Mouse (Mus musculus) heart, embryonic 16.5 days (tissue): ENCODE data around the gene Ccdc47. TPM values are rescaled to one million over a fixed set of nuclear protein-coding genes. Genes with fewer than 3 reads are reported as not detected.
A peak's percentile ranks its signal among the peaks of the same experiment; 100 is the strongest.
"Not testable (repeated sequence)": the region's sequence is repeated elsewhere in the genome, so short reads cannot be mapped to it uniquely, and the experiment has no call there.

ENCODE experiments used
- ATAC-seq: fragments of 200-750 bp; cut with Nextera tagmentation; replicated peaks from 2 replicates; pipeline ENCODE4 v1.8.0; 2017; ENCODE audit warnings: moderate number of reproducible peaks; ENCODE audit not compliant: insufficient read depth, low FRiP score; ENCODE audit errors: extremely low read depth
- H3K27ac ChIP-seq: fragments of 300-500 bp; sonication (generic); 2 replicates; pipeline ENCODE4 v1.5.1; 2014; ENCODE audit warnings: mild to moderate bottlenecking, low read length, control low read depth, moderate library complexity
- H3K27me3 ChIP-seq: fragments of 300-500 bp; sonication (generic); 2 replicates; pipeline ENCODE4 v1.6.1; 2014; ENCODE audit warnings: low read length, mixed read lengths; ENCODE audit not compliant: control insufficient read depth, insufficient read depth
- H3K36me3 ChIP-seq: fragments of 300-500 bp; sonication (generic); 2 replicates; pipeline ENCODE4 v1.6.1; 2014; ENCODE audit not compliant: control insufficient read depth, insufficient read depth
- H3K4me1 ChIP-seq: fragments of 300-500 bp; sonication (generic); 2 replicates; pipeline ENCODE4 v1.6.1; 2014; ENCODE audit warnings: low read length, mixed read lengths; ENCODE audit not compliant: control insufficient read depth, insufficient read depth
- H3K4me2 ChIP-seq: fragments of 300-500 bp; sonication (generic); 2 replicates; pipeline ENCODE4 v1.6.1; 2014; ENCODE audit warnings: low read depth, mild to moderate bottlenecking, control low read depth, low read length
- H3K4me3 ChIP-seq: fragments of 300-500 bp; sonication (generic); 2 replicates; pipeline ENCODE4 v1.5.1; 2014; ENCODE audit warnings: mild to moderate bottlenecking, control low read depth, low read length
- H3K9ac ChIP-seq: fragments of 300-500 bp; sonication (generic); 2 replicates; pipeline ENCODE4 v1.6.1; 2014; ENCODE audit warnings: low read length, control low read depth
- H3K9me3 ChIP-seq: fragments of 300-500 bp; sonication (generic); replicated peaks from 2 replicates; pipeline ENCODE4 v1.6.1; 2016; ENCODE audit warnings: low read length; ENCODE audit not compliant: control insufficient read depth
- WGBS: fragments of 180-500 bp; shearing (Covaris S2); extraction: QIAGEN DNeasy Blood & Tissue Kit; methylation state at CpG from one replicate; pipeline ENCODE4 v1.1.7; 2014; 5-methylcytosine and 5-hydroxymethylcytosine counted together
- polyA plus RNA-seq: library from polyadenylated mRNA; unstranded; fragments of >200 nt; fragmentation: Nextera tagmentation; extraction: Ambion mirVana; gene quantifications from 2 replicates; pipeline ENCODE4 v1.2.1, GENCODE M21; 2015

The Ccdc47 gene
- polyA plus RNA-seq, 1 experiment from 2014 or later: 110 TPM

DNA sequence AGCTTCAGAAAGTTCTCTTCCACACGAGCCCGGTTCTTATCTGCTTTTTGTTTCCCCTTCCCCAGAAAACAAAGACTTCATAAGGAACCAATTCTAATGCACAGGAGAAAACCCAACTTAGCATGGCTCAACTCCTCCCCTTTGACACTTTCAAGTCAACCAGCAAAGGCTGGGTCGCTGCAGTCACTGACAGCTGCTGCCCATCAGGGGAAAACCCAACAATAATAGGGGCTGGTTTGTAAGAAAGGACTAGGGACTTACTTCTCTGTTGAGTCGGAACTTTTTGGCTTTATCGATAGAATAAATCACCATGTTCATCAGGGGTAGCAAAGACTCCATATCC is 14.1 kb downstream of the Ccdc47 start, which contains the start of gene Strada:
Gene Strada, minus strand, starts transcription at position 46 of the 343 bp plus-strand sequence.
- Histone ChIP-seq H3K27ac (peak within 1 kb of the TSS; percentile 26; the same call in 1 of the 2 replicates), H3K9ac (no peak within 1 kb of the TSS), H3K36me3 (peaks cover 57% of the 10 kb centered on the region), H3K9me3 (no peaks in the 10 kb centered on the region), H3K27me3 (no peaks in the 10 kb centered on the region), H3K4me3 (no peak within 1 kb of the TSS), H3K4me2 (no peak within 1 kb of the TSS), H3K4me1 (no peaks in the 10 kb centered on the region)
- 70% methylated on average over 5 of the region's 5 CpGs for WGBS
- no peak for ATAC-seq

DNA sequence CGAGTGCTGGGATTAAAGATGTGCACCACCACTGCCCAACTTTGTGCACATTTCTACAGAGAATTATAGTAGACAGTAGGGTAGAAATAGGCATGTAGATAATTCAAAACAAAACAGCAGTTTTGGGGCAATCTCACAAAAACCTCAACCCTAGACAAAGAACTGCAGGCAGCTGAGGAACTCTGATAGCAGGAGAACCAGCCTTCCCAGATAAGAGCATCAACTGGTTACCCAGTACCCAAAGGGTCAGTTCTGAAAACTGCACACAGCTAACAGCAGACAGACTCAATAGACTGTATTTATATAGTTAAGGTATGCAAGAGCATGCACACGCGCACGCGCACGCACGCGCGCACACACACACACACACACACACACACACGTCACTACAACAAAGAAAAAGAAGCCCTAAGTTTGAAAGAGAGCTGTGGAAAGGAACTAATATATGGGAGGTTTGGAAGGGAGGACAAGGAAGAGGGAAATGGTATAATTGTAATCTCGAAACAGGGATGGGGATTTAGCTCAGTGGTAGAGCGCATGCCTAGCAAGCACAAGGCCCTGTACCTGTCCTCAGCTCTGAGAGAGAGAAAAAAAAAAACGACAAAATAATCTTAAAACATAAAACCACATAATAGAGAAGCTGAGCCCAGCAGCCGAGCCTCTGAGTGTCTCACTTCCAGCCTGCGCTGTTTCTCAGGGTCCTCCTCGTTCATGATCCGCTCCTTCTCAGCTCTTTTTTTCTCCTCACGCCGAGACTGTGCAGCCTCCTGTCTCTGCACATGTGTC is 14.6 kb downstream of the Ccdc47 start:
- Histone ChIP-seq H3K4me2 (no peak overlapping the region), H3K9ac (no peak overlapping the region), H3K9me3 (no peaks in the 10 kb centered on the region), H3K36me3 (peaks cover 52% of the 10 kb centered on the region), H3K4me1 (no peaks in the 10 kb centered on the region), H3K4me3 (no peak overlapping the region), H3K27ac (no peak overlapping the region; the same call in 1 of the 2 replicates), H3K27me3 (no peaks in the 10 kb centered on the region)
- WGBS: 88% methylated on average over 19 of the region's 19 CpGs
- ATAC-seq: no peak

DNA sequence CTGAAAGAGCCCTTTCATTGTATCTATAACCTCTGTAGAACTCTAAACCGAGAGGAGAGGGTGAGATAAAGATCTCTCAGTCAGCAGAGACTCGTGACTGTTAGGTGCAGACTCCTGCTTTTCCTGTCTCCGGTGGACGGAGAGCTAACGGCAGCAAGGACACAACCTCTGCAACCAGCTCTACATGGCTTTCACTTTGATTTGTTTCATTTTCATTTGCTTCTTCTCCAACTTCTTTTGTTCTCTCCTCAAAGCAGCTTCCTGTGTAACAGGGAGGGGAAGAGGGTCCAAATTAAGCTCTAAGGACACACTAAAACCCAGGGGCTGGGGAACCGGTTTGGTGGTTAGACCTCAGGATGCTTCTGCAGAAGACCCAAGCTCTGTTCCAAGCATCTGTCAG is 15.4 kb downstream of the Ccdc47 start:
- H3K9me3 ChIP-seq: no peaks in the 10 kb centered on the region
- H3K4me2 ChIP-seq: no peak overlapping the region
- no peaks in the 10 kb centered on the region for H3K4me1 ChIP-seq
- peaks cover 47% of the 10 kb centered on the region for H3K36me3 ChIP-seq
- no peak for ATAC-seq
- no peak overlapping the region for H3K4me3 ChIP-seq
- WGBS: 60% methylated on average over 6 of the region's 6 CpGs
- no peak overlapping the region for H3K9ac ChIP-seq
- H3K27ac ChIP-seq: no peak overlapping the region; the same call in 1 of the 2 replicates
- H3K27me3 ChIP-seq: no peaks in the 10 kb centered on the region

DNA sequence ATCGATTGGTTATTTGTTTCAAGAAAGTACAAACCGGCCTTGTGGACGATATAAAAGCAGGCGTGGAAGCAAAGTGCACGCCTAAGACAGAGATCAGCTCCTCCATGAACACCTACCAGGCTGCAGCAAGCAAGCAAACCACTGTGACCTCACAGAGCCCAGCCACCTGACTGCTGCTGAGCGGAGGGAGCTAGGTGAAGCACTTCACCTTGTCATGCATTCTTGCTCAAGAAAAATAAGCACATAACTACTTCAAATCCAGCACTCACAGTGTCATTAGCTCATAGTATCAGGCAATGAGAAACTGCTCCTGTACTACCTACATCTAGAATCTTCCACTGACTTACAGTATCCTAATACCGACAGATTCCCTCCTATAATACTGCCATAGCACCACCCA is 16.1 kb downstream of the Ccdc47 start:
- H3K27ac ChIP-seq, H3K27me3 ChIP-seq, H3K4me3 ChIP-seq, H3K4me1 ChIP-seq, H3K9me3 ChIP-seq, ATAC-seq, H3K4me2 ChIP-seq, H3K9ac ChIP-seq: not testable (repeated sequence)
- WGBS: 93% methylated on average over 7 of the region's 7 CpGs
- peaks cover 42% of the 10 kb centered on the region for H3K36me3 ChIP-seq

DNA sequence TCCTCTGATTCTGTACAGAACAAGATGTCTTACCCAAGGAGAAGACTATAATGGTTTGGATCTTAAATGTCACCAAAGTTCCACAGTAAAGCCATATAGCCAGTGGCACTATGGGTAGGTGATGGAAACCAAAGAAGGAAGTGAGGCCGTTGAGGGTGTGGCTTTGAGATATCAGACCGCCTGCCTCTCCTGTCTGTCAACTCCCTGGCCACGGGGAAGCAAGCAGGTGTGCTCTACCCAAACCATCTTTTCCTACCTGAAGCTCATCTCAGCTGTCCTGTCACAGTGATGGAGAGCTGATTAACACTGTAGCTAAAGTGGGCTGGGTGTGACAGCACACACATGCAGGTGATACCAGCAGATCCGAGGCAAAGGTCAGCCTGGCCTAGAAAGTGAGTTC is 17.9 kb downstream of the Ccdc47 start:
- Histone ChIP-seq H3K4me1 (peaks cover 3% of the 10 kb centered on the region), H3K36me3 (peaks cover 29% of the 10 kb centered on the region), H3K27me3 (no peaks in the 10 kb centered on the region), H3K9me3 (no peaks in the 10 kb centered on the region), H3K9ac (no peak overlapping the region), H3K4me2 (no peak overlapping the region), H3K27ac (no peak overlapping the region), H3K4me3 (no peak overlapping the region)
- no peak for ATAC-seq
- 80% methylated on average over 4 of the region's 4 CpGs for WGBS

DNA sequence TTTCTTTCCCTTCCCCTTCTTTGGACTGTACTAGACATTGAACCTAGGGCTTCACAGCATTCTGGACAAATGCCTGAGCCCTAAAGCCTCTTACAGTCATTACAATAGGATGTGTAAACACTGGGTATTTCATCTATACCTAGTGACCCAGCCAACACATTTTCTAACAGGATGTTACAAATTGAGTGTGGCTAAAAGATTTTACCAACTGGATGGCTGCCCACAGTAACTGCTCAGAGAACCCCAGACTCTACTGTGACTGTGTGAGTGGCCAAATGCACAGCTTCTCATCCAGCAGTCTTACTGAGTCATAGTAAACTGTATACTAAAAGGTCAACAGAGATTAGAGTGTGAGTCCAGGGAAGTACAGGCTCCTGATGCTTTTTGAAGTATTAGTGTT is 20.8 kb downstream of the Ccdc47 start:
- Histone ChIP-seq H3K4me3 (no peak overlapping the region), H3K27me3 (no peaks in the 10 kb centered on the region), H3K9me3 (no peaks in the 10 kb centered on the region), H3K9ac (no peak overlapping the region), H3K4me2 (no peak overlapping the region), H3K4me1 (peaks cover 11% of the 10 kb centered on the region), H3K27ac (peak overlapping the region; percentile 39; the same call in 1 of the 2 replicates), H3K36me3 (peaks cover 7% of the 10 kb centered on the region; the same call in 1 of the 2 replicates)
- no peak for ATAC-seq

DNA sequence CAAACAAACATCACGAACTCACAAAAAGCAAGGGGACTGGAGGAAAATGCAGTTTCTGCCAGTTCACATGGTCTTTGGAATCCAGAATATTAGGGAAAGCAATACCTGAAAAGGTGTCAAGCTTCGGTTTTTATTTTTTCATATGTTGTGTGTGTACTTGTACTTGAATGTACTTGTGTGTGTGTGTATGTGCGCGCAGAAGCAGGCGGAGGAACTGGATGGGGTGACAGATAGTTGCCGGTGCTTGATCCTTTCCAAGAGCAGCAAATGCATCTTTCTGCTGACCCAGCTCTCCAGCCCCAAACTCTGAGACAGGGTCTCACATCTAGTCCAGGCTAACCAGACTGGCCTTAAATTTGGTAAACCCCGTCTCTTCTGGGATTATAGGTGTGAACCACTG is 21.3 kb downstream of the Ccdc47 start:
- H3K4me1 ChIP-seq: peaks cover 11% of the 10 kb centered on the region
- peak overlapping the region; percentile 39; the same call in 1 of the 2 replicates for H3K27ac ChIP-seq
- H3K4me3 ChIP-seq: no peak overlapping the region
- H3K36me3 ChIP-seq: peaks cover 7% of the 10 kb centered on the region; the same call in 1 of the 2 replicates
- no peak for ATAC-seq
- H3K4me2 ChIP-seq: no peak overlapping the region
- WGBS: 91% methylated on average over 7 of the region's 7 CpGs
- H3K9me3 ChIP-seq: no peaks in the 10 kb centered on the region
- no peak overlapping the region for H3K9ac ChIP-seq
- no peaks in the 10 kb centered on the region for H3K27me3 ChIP-seq

DNA sequence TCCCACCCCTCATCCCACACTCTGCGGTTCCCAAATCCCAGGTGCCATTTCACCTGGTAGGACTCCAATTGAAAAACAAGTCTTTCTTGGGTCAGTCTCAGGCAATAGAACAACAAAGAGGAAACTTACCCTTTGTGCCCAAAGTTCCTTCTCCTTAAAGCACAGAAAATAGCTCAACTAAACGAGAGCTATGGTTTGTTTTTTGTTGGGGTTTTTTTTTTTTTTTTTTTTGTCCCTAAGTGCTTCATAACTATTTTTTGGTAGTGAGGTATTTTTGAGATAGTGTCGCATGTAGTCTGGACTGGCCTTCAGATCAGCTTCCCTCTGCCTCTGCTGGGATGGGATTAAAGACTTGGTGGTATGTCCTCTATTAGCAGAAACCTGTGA is 22.0 kb downstream of the Ccdc47 start:
- Histone ChIP-seq H3K9me3 (no peaks in the 10 kb centered on the region), H3K4me3 (peak overlapping the region; percentile 57), H3K27me3 (no peaks in the 10 kb centered on the region), H3K36me3 (peaks cover 7% of the 10 kb centered on the region; the same call in 1 of the 2 replicates), H3K4me1 (peaks cover 11% of the 10 kb centered on the region), H3K4me2 (peak overlapping the region; percentile 87), H3K27ac (peak overlapping the region; percentile 84), H3K9ac (peak overlapping the region; percentile 78)
- 32% methylated on average over 3 of the region's 3 CpGs for WGBS
- ATAC-seq: no peak

DNA sequence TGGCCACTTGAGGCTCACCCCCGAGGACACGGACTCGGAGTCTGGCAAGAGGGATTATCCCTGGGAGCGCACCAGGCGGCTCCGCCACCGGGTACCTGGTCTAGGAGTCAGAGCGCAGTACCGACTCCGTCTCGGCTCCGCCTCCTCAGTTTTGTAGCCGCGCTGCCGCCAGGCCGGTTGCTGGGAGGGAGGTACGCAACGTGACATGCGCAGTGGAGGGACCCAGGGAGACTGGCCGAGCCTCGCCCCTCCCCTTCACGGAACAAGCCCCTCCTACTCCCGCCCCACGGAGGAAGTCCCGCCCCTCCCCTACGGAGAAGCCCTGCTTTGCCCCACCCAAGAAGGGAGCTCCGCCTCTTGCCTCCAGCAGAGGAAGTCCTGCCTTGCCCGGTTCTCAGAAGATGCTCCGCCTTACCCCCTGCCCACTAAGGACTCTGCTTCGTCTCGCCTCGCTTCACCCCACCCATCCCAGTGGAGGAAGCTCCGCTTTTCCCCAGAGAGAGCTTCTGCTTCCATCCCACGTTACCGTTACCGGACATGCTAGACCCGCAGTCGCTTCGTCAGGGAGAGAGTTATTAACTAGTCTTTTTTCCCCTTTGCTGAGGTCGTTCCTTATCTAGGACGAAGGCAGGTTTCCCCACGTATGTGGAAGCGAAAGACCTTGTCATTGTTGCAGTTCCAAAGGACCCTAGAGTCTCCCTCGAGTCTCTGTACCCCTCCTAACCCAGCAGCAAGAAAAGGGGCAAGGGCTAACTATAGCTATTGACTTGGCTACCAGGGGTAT is 22.6 kb downstream of the Ccdc47 start:
- WGBS: under 1% methylated on average over 44 of the region's 44 CpGs
- Histone ChIP-seq H3K9ac (peak overlapping the region; percentile 78), H3K27me3 (no peaks in the 10 kb centered on the region), H3K4me1 (peaks cover 11% of the 10 kb centered on the region), H3K36me3 (peaks cover 4% of the 10 kb centered on the region; the same call in 1 of the 2 replicates), H3K27ac (peak overlapping the region; percentile 84), H3K9me3 (no peaks in the 10 kb centered on the region), H3K4me2 (peak overlapping the region; percentile 87), H3K4me3 (peak overlapping the region; percentile 57)
- peak; percentile 94 for ATAC-seq
